8 mouse cellular contexts compared by ENCODE assay signal in the genomic region with DNA sequence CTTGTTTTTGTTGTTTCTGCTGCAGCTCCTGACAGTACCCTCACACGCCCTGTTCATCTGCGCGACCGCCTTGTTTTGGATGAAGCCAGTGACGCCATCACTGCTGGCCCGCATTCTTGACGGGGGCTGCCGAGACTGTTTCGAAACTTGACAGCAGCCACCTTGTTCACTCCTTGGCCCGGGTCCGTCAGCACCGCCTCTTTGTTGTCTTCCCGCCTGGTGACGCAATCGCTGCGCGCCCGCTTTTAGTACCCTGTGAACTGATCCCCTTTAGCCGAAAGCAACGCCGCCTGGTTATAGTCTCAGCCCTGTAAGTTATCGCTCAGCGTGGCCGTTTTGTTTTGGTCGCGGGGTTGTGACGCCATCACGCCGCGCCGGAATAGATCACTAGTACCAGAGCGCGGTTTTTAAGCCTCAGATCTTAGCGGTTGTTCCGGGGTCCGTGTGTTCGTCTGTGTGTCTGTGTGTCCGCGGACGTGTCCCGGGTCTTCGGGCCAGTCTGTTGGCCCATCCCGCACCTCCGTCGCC. TPM values are rescaled to one million over a fixed set of nuclear protein-coding genes. Genes with fewer than 3 reads are reported as not detected.
A peak's percentile ranks its signal among the peaks of the same experiment; 100 is the strongest.
DNase-seq lines count a peak whose midpoint lies in the region; ATAC-seq lines count a peak whose summit lies in the region.

No protein-coding gene starts in this region.

- no peaks in the 10 kb centered on the region for H3K27me3 ChIP-seq in intestine, embryonic 14.5 days (replicated peaks; ENCODE audit: control insufficient read depth, insufficient read depth, low read length)

- WGBS in intestine, embryonic 14.5 days: under 1% methylated on average over 45 of the region's 45 CpGs

- ATAC-seq in intestine, embryonic 14.5 days (replicated peaks; ENCODE audit: low FRiP score, low TSS enrichment, low read depth): peak; percentile 92

- H3K9ac ChIP-seq in intestine, embryonic 14.5 days (ENCODE audit: low read length): peak overlapping the region; percentile 66

- intact Hi-C loops in left cerebral cortex, postnatal 14 days (cut with DNase I): loop anchor here (2.0 to 5.0 kb wide), 2 partner anchors 38 to 129 kb away; partner anchors contain the start of genes Mfsd14b and Zfp369

- no peaks in the 10 kb centered on the region for H3K36me3 ChIP-seq in intestine, embryonic 14.5 days (ENCODE audit: control insufficient read depth, insufficient read depth, low read length)

- peak overlapping the region; percentile 93 for H3K27ac ChIP-seq in intestine, embryonic 14.5 days (ENCODE audit: low read depth)

- peak overlapping the region; percentile 92 for H3K4me2 ChIP-seq in intestine, embryonic 14.5 days (ENCODE audit: low read length)

- DNase-seq in adrenal gland, adult 18-20 months (ENCODE audit: low spot score in 2 of 2): peak; percentile 93 to 94
- peak; percentile 92 for DNase-seq in embryo, embryonic 11 days
- DNase-seq in gastrocnemius, postnatal 25 days: peak; percentile 87
- DNase-seq in intestine, embryonic 14.5 days (ENCODE audit: low spot score): peak; percentile 99
- peak; percentile 97 to 99 for DNase-seq in left cerebral cortex, postnatal 14 days (ENCODE audit: low spot score in 2 of 2)
- peak; percentile 91 for DNase-seq in mesoderm, embryonic 11.5 days (ENCODE audit: low read depth, low spot score)
- peak; percentile 96 to 97 for DNase-seq in right cerebral cortex, postnatal 36 days (ENCODE audit: low spot score in 2 of 2)
- DNase-seq in yolk sac, embryonic 10.5 days (ENCODE audit: low spot score): peak; percentile 92

- peak overlapping the region; percentile 75 for H3K4me3 ChIP-seq in intestine, embryonic 14.5 days (ENCODE audit: low read depth, low read length)

- H3K4me1 ChIP-seq in intestine, embryonic 14.5 days (replicated peaks; ENCODE audit: control insufficient read depth, insufficient read depth, low read length): peaks cover 6% of the 10 kb centered on the region; the same call in 1 of the 2 replicates

- H3K9me3 ChIP-seq in intestine, embryonic 14.5 days (ENCODE audit: control insufficient read depth, low read length): peaks cover 4% of the 10 kb centered on the region; the same call in 1 of the 2 replicates

RNA-seq across cellular contexts. Expression of gene Gm10775, which starts 18.2 kb away (rescaled TPM):
- total RNA-seq in adrenal gland, adult 18-20 months (2021): not detected
- not detected for total RNA-seq in gastrocnemius, postnatal 25 days (2021)
- 0.15 TPM in 1 of 2 replicates, not detected in the other for polyA plus RNA-seq in intestine, embryonic 14.5 days (2014; fragmentation: Nextera tagmentation; extraction: Ambion mirVana)
- total RNA-seq in left cerebral cortex, postnatal 14 days (2021): 1 to 10 TPM in 1 of 2 experiments, under 1 TPM in 1; 0.59 to 1.1 TPM

RNA-seq across cellular contexts. Expression of gene Nlrp4f, which starts 35.4 kb away (rescaled TPM):
- total RNA-seq in adrenal gland, adult 18-20 months (2021): under 1 TPM in 1 of 2 experiments, not detected in 1; 0.20 TPM
- total RNA-seq in gastrocnemius, postnatal 25 days (2021): not detected
- not detected in 2 replicates for polyA plus RNA-seq in intestine, embryonic 14.5 days (2014; fragmentation: Nextera tagmentation; extraction: Ambion mirVana)
- not detected for total RNA-seq in left cerebral cortex, postnatal 14 days (2021)

RNA-seq across cellular contexts. Expression of gene Zfp369, which starts 37.5 kb away (rescaled TPM):
- 10 to 100 TPM; 21.8 to 23.9 TPM for total RNA-seq in adrenal gland, adult 18-20 months (2021)
- 10 to 100 TPM in 1 of 2 experiments, 1 to 10 TPM in 1; 8.4 to 10.6 TPM for total RNA-seq in gastrocnemius, postnatal 25 days (2021)
- 17.1 and 18.2 TPM in 2 replicates for polyA plus RNA-seq in intestine, embryonic 14.5 days (2014; fragmentation: Nextera tagmentation; extraction: Ambion mirVana)
- total RNA-seq in left cerebral cortex, postnatal 14 days (2021): 10 to 100 TPM; 60.2 to 60.7 TPM

Comparison
In these comparisons a context has a peak if more than half of its experiments do, and no peak if none do; other contexts are left out.
1. Peak in every context shown above with its lines: DNase-seq, ATAC-seq, H3K4me3 ChIP-seq and H3K27ac ChIP-seq.